Mouse (Mus musculus) spleen, adult 18-20 months (tissue): Measurements from ENCODE around the gene Aatk.

Experiments
- DNase-seq, 2 experiments: peaks; one replicate each; pipeline ENCODE4 v3.0.0; 2022; ENCODE audit warnings: mixed read lengths in 2 of 2

The Aatk gene

GRCm38 (mm10) chr11:120021367-120021766 lies 25.6 kb downstream of the Aatk start:
- no peak for DNase-seq

DNA sequence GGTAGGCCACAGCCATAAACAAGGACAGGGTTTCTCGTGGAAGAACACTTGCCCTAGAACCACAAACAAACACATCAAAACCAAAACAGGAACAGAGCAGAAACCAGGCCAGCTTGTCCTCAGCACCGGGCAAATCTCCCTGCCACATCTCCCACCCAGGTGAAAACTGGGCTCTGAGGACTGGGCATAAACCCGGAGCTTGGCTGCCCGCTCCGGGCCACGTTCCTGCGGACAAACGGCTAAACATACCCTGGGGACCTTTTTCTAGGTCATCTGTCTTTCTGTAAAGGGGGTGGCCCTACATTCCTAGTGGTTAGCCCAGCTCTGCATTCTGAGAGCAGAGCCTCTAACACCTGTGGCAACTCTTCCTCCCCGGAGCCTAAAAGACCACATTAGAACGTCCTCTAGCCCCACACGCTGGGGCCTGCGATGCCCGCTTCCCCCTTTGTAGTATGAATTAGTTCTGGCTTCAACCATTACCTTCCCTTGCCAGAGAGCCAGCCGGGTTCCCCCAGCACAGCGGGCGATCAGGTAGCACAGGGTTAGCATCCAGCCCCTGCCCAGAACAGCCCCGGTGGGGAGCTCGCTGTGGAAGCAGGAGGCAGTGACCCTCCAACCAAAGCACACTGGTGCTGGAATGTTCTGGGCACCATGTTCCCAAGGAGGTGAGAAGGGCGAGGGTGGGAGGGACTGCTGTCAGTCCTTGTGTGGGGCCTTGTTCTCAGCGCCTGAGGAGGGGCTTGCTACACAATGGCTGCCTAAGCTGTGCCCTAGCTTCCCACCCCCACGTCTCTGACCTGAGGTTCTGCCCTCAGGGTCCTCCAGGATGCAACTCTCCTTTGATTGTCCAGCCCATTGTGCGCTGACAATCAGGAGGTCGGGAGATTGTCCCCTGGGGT lies 27.2 kb downstream of the Aatk start:
- no peak for DNase-seq

GRCm38 (mm10) chr11:120017011-120017410 lies 30.0 kb downstream of the Aatk start:
- DNase-seq: no peak

- DNase-seq: no peak
Measured at GRCm38 (mm10) chr11:120014758-120015157, 32.2 kb downstream of the Aatk start.

DNA sequence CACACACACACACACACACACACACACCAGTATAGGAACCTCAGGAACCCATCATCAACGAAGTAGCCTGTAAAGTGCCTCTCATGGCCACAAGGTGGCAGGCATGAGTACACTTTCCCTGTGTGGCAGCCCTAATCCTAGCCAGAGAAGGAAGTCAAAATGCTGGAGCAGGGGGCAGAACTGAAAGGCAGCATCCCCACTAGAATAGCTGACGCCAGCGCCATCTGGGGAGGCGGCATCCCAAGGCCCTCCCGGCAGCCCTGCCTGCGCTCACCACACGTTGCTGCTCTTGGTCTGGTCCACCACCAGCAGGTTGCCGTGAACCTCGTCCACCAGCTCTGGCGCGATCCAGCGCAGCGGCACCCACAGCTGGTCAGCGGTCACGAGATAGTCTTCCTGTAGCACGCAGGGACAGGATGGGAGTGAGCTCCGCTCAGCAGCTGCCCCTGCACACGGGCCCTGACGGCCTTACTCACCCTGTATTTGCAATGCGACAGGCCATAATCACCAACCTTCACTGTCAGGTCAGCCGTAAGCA lies 33.7 kb downstream of the Aatk start:
- DNase-seq: peak; percentile 37 to 71

DNA sequence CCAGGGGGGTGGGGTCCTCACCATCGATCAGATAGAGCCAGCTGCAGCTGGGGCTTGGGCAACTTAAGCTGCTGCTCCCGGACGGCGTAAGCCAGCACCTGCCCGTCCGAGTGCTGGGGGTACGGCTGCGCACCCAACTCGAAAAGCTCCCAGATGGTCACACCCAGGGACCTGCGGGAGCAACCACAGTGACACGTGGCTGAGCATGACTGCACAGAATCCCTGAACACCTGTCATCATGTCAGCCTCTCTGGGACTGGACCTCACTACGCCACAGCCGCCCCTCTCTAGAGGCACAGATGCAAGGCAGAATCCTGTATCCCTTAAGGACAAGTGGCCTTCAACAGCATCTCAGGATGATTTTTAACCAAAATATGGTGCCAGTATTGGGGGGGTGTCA lies 34.3 kb downstream of the Aatk start:
- DNase-seq: no peak

DNA sequence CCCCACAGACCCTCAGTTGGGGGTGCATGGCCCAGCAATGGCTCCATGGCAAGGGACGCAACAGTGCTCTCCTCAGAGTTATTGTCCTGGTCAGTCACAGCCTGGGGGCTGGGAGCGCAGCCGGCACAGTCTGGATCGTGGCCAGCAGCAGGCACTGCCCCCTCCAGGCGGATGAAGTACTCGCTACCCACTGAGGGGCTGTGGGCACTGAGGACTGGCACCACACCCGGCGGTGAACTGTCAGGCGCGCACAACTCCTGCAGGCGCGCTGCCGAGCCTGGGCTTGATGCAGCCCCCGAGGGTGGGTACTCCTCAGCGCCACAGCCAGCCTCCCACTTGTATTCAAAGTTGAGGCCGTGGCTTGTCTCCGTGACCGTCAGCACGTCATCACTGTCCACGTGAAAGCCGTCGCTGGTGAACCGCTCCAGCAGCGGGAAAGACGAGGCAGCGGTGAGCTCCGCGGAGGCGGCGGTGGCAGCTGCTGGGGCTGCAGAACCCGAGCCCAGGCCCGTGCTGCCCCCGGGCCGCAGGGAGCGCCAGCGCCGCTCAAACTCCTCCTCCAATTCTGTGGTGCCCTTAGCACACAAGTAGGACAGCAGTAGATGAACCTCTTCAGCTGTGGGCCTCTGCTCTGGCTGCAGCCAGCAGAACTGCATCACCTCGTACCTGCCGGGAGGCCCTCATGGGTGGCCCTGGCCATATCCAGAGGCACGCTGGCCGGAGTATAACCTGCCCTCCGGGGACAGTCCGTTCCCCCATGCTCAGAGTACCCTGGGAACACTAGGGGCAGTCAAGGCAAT lies 35.0 kb downstream of the Aatk start:
- DNase-seq: no peak

DNA sequence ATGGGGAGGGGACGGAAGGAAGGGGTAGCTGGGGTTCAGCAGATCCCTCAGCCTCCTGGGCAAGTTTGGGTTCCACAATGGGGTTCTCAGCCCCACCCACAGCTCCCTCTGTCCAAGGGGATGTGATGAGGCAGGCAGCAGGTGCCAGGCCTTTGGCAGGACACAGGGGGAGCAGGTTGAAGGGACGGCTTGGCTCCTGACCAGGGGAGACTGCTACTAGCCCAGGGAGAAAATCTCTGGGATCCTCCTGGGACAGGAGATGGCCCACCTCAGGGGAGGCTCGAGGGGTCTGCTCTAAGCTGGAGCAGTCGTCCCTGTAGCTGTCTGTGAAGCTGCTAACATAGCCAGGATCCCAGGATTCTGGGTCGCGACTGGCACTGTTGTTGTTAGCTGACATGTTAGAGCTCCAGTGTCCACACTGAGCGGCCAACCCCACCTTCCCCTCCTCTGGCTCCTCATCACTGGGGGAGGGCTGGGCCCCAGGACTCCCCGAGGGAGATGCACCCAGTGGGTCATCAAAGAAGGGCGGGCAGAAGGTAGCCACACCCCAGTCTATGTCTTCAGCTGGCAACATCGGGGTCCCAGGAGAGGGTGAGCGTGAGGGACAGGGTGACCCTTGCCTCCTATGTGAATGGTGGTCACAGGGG lies 35.7 kb downstream of the Aatk start:
- no peak for DNase-seq

GRCm38 (mm10) chr11:120009937-120010336 lies 37.0 kb downstream of the Aatk start:
- no peak for DNase-seq

DNA sequence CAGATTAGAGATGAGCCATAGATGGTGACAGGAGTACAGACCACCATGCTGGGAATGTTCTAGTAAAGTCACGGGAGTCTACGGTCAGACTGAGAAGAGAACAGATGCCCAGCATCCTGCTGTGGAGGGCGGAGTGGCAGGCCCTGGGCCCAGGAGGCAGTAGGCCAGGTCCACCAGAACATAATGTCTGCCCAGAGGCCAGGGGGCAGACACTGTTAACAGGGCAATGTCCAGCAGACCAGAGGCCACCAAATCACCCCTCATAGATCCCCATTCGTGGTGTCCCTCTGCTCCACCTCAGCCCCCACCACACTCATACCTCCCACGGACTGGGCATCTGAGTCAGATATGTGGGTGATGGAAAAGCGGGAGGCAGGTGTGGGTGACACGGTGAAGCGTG lies 38.0 kb downstream of the Aatk start:
- DNase-seq: no peak

DNA sequence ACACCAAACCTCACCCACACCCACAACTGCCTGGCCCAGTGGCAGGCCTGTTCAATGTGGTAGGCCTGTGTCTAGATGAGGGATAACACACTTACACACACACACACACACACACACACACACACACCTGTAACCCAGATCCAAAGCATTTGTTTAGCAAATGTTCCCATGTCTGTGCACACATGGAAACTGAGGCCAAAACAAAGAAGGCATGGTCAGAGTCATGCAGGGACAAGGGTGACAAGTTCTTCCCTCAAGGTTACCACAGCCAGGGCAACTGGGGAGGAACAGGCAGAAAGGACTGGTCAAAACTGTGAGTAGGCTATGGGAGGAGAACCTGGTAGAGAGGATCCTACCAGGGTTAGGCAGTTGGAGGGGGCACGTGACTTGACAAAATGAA lies 38.5 kb downstream of the Aatk start:
- DNase-seq: no peak

DNA sequence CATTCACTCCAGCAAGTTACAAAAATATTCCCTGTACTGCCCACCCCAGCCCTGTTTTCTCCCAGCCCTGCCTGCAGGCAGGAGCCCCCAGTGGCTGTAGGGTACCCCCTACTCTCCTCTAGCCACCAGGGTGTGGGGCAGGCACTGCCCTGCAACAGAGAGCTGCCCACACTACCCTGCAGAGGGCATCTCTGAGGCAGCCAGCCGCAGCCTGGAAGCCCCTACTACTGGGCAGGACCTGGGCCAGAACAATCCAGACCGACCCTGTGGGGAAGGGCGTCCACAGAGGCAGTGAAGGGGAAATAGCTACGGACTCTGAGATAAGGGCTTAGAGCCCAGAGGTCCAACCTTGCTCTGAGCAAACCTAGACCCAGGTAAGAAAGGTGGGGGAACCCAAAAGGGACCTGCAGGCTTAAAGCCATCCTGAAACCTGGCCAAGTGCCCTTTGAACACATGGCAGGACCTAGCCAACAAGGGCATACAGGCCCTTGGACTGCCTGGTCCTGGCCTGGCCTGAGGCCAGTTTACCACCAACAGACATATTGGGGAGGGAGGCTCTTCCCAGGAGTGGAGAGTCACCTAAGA lies 39.4 kb downstream of the Aatk start:
- DNase-seq: no peak

- DNase-seq: no peak
Measured at GRCm38 (mm10) chr11:120005434-120006317, 41.3 kb downstream of the Aatk start.

DNA sequence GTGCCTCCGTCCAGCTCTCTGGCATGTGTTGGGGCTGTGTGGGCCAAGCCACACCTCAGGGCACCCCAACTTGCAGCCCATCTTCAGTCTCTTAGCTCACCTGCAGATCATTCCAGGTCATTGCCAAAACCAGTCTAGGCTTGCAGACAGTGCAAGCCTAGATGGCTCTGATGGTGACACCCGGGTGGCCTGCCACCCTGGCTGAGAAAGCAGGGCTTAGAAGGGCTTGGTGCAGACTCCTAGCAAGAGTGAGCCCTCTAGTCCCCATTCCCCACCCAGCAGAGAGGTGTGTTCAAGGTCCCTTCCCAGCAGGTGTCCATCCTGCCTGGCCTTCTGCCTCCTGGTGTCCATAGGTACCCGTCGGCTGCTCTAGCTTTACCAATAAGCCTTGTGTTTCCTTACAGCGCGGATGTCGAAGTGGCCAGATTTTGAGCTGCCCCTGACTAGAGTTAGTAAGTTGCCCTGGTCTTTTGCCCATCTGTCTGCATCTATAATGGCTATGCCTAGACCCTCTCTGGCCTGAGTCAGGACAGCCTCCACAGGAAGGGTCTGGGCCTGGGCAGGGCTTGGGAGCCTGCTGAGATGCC lies 44.2 kb downstream of the Aatk start:
- DNase-seq: no peak

- DNase-seq: no peak
Measured at GRCm38 (mm10) chr11:120002041-120002440, 44.9 kb downstream of the Aatk start.

- no peak for DNase-seq
Measured at GRCm38 (mm10) chr11:119997351-119997750, 49.6 kb downstream of the Aatk start.

GRCm38 (mm10) chr11:119991338-119991678 lies 55.7 kb downstream of the Aatk start:
- DNase-seq: peak; percentile 71 to 90

- no peak for DNase-seq
Measured at GRCm38 (mm10) chr11:119990658-119991337, 56.2 kb downstream of the Aatk start.

DNA sequence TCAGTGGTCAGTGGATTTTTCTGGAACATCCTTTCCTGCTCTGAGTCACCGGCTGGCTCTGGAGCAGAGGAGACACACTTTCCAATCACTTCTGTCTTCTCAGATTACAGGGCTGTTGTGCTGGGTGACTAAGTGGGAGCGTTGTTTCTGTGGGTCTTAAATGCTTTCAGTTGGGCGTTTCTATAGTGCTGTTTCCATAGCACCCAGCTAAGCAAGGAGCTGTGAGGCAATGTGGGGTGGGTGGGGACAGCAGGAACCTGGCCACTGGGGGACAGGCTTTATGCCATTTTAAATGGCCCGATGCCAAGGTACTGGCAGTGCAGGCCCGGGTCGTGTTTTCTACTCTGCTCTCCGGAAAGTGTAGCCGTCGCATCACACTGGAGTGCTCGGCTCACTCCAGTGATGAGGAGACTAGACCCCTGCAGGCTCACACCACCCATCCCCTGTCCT lies 57.8 kb downstream of the Aatk start:
- DNase-seq: no peak

GRCm38 (mm10) chr11:119988391-119988790 lies 58.6 kb downstream of the Aatk start:
- DNase-seq: no peak

DNA sequence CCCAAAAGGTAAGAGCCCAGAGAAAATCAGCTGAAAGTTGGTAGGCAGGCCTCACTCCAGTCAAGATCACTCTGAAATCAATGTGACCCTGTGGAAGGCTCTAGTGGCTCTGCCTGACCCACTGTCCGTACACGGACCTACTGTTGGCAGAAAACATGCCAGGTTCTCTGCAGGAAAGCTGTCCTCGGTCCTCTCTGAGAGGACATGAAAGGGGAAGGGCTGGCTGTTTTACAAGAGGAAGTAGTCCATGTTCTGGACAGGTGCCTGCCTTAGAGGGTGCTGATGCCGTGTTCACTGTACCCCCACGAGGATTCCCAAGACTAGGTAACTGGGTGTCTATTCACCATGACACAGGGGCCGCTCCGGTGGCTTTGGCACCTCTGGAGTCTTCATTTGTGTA lies 59.1 kb downstream of the Aatk start:
- peak in 1 of 2 experiments; percentile 16 for DNase-seq
